Mouse (Mus musculus) liver, postnatal 0 days (tissue): ENCODE data around the gene Akap12.

Source experiments
- CTCF ChIP-seq: sonication (generic); IDR thresholded peaks from 2 replicates; pipeline ENCODE4 v1.5.1; 2016; ENCODE audit warnings: antibody characterized with exemption, low read depth
- EP300 ChIP-seq: IDR thresholded peaks from 2 replicates; pipeline ENCODE4 v1.6.1; 2016; ENCODE audit warnings: antibody characterized with exemption, low read depth, mild to moderate bottlenecking

DNA sequence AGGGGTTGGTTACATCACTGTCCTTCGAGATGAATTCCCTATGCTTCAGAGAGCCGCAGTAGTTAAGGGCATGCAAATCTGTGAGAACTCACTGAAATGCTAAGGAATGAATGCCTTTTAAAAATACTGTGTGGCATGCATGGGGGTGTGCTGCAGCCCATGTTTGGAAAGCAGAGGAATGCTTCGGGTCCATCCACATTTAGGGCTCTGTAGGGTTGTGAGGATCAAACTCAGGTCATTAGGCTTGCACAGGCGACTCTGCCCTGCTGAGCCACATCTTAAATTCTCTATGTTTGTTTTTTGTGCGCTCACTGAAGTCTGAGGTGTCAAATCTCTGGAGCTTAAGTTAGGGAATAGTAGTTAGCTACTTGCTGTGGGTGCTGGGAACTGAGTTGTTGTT lies 124.9 kb downstream of the Akap12 start:
- TF ChIP-seq CTCF (no peak), EP300 (no peak)
